Mouse (Mus musculus) lung, embryonic 15.5 days (tissue): ENCODE measurements around the gene Jsrp1. TPM values are rescaled to one million over a fixed set of nuclear protein-coding genes. Genes with fewer than 3 reads are reported as not detected.
"Not testable (repeated sequence)": the region's sequence is repeated elsewhere in the genome, so short reads cannot be mapped to it uniquely, and the experiment has no call there.

Source experiments
- ATAC-seq: fragments of 200-750 bp; cut with Nextera tagmentation; 2 replicates; pipeline ENCODE4 v1.8.0; 2017; ENCODE audit warnings: moderate number of reproducible peaks, borderline replicate concordance; ENCODE audit not compliant: low FRiP score, low TSS enrichment; ENCODE audit errors: extremely low read depth
- H3K27ac ChIP-seq: fragments of 300-500 bp; sonication (generic); 2 replicates; pipeline ENCODE4 v1.5.1; 2015; ENCODE audit warnings: moderate library complexity, mild to moderate bottlenecking, inconsistent platforms
- H3K27me3 ChIP-seq: fragments of 300-500 bp; sonication (generic); 2 replicates; pipeline ENCODE4 v1.6.1; 2015; ENCODE audit warnings: inconsistent platforms
- H3K36me3 ChIP-seq: fragments of 300-500 bp; sonication (generic); 2 replicates; pipeline ENCODE4 v1.6.1; 2015; ENCODE audit warnings: inconsistent platforms
- H3K4me1 ChIP-seq: fragments of 300-500 bp; sonication (generic); 2 replicates; pipeline ENCODE4 v1.6.1; 2015; ENCODE audit warnings: inconsistent platforms
- H3K4me2 ChIP-seq: fragments of 300-500 bp; sonication (generic); 2 replicates; pipeline ENCODE4 v1.6.1; 2015; ENCODE audit warnings: inconsistent platforms, mild to moderate bottlenecking, moderate library complexity
- H3K4me3 ChIP-seq: fragments of 300-500 bp; sonication (generic); 2 replicates; pipeline ENCODE4 v1.5.1; 2015; ENCODE audit warnings: mild to moderate bottlenecking, inconsistent platforms
- H3K9ac ChIP-seq: fragments of 300-500 bp; sonication (generic); 2 replicates; pipeline ENCODE4 v1.6.1; 2015; ENCODE audit warnings: inconsistent platforms
- H3K9me3 ChIP-seq: fragments of 300-500 bp; sonication (generic); 2 replicates; pipeline ENCODE4 v1.6.1; 2016; ENCODE audit warnings: inconsistent platforms
- WGBS: fragments of 180-500 bp; shearing (Covaris S2); methylation state at CpG from one replicate; pipeline ENCODE4 v1.1.7; 2015; 5-methylcytosine and 5-hydroxymethylcytosine counted together
- polyA plus RNA-seq: library from polyadenylated mRNA; unstranded; fragments of >200 nt; fragmentation: Nextera tagmentation; extraction: Ambion mirVana; gene quantifications from 2 replicates; pipeline ENCODE4 v1.2.1, GENCODE M21; 2015

The Jsrp1 gene
- polyA plus RNA-seq, 1 experiment from 2014 or later, result 0.74 TPM

DNA sequence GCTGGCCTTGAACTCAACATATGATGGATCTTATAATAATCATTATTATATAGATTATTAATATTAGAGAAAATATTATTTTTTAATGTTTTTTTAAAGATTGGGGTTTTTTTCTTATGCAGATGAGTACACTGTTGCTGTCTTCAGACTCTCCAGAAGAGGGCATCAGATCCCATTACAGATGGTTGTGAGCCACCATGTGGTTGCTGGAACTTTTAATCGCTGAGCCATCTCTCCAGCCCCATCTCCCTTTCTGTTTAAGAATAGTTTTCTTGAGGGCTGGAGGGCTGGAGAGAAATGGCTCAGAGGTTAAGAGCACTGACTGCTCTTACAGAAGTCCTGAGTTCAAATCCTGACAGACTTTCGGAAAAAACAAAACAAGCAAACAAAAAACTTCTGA is 8.7 kb upstream of the Jsrp1 start:
- no peaks in the 10 kb centered on the region for H3K36me3 ChIP-seq
- no peaks in the 10 kb centered on the region for H3K27me3 ChIP-seq
- 37% methylated on average over 2 of the region's 2 CpGs for WGBS
- H3K4me2 ChIP-seq, result no peak overlapping the region
- no peak overlapping the region for H3K9ac ChIP-seq
- no peaks in the 10 kb centered on the region for H3K9me3 ChIP-seq
- H3K27ac ChIP-seq, result no peak overlapping the region
- H3K4me3 ChIP-seq, result no peak overlapping the region
- ATAC-seq, result no peak
- 0 out of 2 replicates have a peak, but pooled peaks cover 2% of the 10 kb centered on the region for H3K4me1 ChIP-seq

DNA sequence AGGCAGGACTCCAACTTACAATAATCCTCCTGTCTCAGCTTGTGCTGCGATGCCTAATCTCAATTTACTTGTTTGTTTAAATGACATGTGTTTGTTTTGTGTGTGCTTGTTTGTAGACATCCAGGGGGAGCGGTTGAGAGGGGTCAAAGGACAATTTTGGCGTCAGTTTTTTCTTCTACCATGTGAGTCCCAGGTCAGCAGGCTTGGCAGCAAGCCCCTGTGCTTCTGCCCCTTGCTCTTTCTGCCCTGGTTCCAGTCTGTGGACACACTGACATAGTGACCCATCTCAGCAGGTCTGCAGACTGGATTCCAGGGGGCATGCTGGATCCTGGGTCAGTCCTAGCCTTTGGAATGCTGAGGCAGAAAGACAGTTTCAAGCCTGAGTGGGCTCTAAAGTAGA is 6.1 kb upstream of the Jsrp1 start:
- Histone ChIP-seq H3K9ac (no peak overlapping the region), H3K4me2 (no peak overlapping the region), H3K27ac (no peak overlapping the region), H3K4me1 (no peaks in the 10 kb centered on the region), H3K27me3 (no peaks in the 10 kb centered on the region), H3K9me3 (no peaks in the 10 kb centered on the region), H3K4me3 (no peak overlapping the region), H3K36me3 (no peaks in the 10 kb centered on the region)
- no peak for ATAC-seq
- 19% methylated on average over 3 of the region's 3 CpGs for WGBS

DNA sequence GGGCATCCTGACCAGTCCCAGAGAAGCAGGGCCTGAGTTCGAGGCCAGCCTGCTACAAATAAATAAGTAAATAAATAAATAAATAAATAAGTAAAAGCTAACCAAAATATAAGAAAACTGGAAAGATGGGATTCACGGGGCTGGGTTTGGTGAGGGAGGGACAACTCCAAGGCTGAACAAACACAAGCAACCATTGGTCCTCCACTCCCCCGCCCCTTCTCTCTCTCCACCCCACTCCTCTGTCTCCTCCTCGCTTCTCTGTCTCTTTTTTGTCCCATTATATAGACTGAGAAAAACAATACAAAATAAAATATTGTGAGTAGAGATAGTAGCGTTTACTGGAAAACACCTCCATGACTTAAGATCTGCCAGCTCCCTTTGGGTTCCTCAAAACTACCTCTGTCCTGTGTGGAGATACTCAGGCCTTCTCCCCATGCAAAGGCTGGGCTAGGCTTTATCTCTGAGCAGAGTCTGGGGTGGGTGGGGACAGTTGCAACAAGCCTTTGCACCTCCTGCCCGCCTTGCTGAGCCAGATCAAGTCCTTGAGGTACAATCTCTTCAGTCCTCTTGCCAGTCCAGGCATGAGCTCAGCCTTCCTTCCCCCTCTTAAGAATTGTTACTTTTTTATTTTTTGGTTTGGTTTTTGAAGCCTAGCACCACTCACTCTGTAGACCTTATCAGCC is 5.4 kb upstream of the Jsrp1 start:
- H3K9me3 ChIP-seq, result no peaks in the 10 kb centered on the region
- WGBS, result 49% methylated on average over 6 of the region's 6 CpGs
- no peak overlapping the region for H3K4me2 ChIP-seq
- no peaks in the 10 kb centered on the region for H3K4me1 ChIP-seq
- no peak overlapping the region for H3K9ac ChIP-seq
- no peaks in the 10 kb centered on the region for H3K36me3 ChIP-seq
- no peaks in the 10 kb centered on the region for H3K27me3 ChIP-seq
- no peak overlapping the region for H3K4me3 ChIP-seq
- no peak overlapping the region for H3K27ac ChIP-seq
- no peak for ATAC-seq

DNA sequence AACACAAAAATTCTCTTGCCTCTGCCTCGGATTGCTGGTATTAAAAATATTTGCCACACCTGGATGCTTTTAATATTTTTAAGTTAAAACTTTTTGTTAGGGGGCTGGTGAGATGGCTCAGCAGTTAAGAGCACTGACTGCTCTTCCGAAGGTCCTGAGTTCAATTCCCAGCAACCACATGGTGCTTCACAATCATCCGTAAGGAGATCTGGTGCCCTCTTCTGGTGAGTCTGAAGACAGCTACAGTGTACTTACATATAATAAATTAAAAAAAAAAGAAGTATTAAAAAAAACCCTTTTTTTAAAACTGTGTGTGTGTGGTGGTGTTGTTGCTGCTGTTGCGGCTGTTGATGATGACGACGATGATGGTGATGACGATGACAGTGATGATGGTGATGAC is 4.7 kb upstream of the Jsrp1 start:
- H3K4me3 ChIP-seq, H3K27ac ChIP-seq, H3K4me2 ChIP-seq, H3K9ac ChIP-seq, H3K9me3 ChIP-seq, H3K36me3 ChIP-seq, H3K4me1 ChIP-seq, ATAC-seq, H3K27me3 ChIP-seq: not testable (repeated sequence)
- 84% methylated on average over 7 of the region's 7 CpGs for WGBS

DNA sequence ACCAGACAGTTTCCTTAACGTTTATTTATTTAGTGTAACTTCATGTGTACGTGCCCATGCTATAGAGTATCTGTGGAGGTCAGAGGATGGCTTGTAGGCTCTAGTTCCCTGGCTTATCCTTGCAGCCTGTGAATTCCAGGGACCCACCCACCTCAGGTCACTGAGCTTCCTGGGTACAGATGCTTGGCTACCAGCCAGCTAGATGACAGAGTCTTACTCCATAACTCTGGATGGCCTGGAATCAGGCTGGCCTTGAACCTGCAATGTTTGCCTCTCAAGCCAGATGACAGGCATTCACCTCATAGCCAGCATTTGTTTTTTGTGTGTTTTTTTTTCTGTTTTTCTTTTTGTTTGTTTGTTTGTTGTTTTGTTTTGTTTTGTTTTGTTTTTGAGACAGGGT is 3.9 kb upstream of the Jsrp1 start:
- Histone ChIP-seq H3K36me3 (no peaks in the 10 kb centered on the region), H3K27me3 (0 out of 2 replicates have a peak, but pooled peaks cover 2% of the 10 kb centered on the region), H3K9ac (no peak overlapping the region), H3K4me3 (no peak overlapping the region), H3K27ac (no peak overlapping the region), H3K4me1 (no peaks in the 10 kb centered on the region), H3K9me3 (no peaks in the 10 kb centered on the region), H3K4me2 (no peak overlapping the region)
- ATAC-seq, result no peak
- WGBS, result 42% methylated on average over 2 of the region's 2 CpGs

DNA sequence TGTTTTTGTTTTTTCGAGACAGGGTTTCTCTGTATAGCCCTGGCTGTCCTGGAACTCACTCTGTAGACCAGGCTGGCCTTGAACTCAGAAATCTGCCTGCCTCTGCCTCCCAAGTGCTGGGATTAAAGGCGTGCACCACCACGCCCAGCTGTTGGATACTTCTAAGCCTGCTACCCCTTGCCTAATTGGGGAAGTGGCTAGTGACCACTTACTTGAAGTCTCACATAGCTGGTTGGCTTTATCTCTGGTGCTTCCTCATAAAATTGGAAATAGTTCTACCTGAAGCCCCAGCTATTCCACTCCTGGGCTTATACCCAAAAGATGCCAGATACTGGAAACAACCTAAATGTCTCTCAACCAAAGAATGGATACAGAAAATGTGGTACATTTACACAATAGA is 3.0 kb upstream of the Jsrp1 start:
- H3K9me3 ChIP-seq, H3K27ac ChIP-seq, ATAC-seq, H3K9ac ChIP-seq, H3K36me3 ChIP-seq, H3K27me3 ChIP-seq, H3K4me2 ChIP-seq, H3K4me1 ChIP-seq, H3K4me3 ChIP-seq: not testable (repeated sequence)
- 76% methylated on average over 3 of the region's 3 CpGs for WGBS

DNA sequence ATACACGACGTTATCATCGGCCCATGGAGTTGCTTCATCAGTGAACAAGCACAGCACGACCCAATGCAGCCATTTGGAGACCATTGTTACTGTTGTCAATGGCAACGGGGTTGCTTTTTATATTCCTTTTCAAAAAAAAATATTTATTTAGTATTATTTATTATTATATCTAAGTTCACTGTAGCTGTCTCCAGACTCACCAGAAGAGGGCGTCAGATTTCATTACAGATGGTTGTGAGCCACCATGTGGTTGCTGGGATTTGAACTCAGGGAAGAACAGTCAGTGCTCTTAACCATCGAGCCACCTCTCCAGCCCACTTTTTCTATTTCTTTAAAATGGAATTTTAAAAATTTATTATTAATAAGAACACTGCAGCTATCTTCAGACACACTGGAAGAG is 1.5 kb upstream of the Jsrp1 start:
- H3K27me3 ChIP-seq, result peaks cover 9% of the 10 kb centered on the region
- H3K4me1 ChIP-seq, result peaks cover 4% of the 10 kb centered on the region; the same call in 1 of the 2 replicates
- no peak overlapping the region for H3K4me2 ChIP-seq
- H3K27ac ChIP-seq, result no peak overlapping the region
- no peak for ATAC-seq
- no peak overlapping the region for H3K4me3 ChIP-seq
- no peaks in the 10 kb centered on the region for H3K36me3 ChIP-seq
- H3K9me3 ChIP-seq, result no peaks in the 10 kb centered on the region
- H3K9ac ChIP-seq, result no peak overlapping the region
- WGBS, result 52% methylated on average over 7 of the region's 7 CpGs

DNA sequence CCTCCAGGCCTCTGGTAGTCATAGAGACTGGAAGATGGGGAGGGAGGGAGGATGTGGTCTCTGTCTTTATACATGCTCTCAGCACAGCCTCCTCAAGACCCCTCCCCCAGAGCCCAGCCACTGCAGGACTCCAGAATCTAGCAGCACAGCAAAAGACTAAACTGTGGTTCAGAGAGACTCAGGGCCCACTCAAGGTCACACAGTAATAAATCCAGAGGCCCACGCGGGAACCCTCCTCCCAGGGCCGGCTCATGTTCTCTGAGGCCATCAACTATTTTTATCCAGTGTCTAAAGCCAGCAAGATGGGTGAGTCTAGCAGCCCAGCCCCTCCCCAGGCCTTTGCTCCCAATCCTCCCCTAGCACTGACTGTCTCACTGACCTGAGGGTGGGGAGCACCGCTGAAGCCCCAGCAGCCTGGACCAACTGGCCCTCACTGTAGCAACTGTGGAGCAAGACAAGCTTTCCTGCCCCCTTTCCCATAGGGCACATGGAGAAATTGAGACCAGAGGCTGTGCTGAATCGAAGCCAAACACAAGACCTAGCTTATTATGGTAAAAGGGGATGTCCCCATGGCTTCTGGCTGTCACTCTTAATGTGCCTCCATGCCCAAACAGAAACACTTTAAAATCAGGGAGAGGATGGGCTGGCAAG is 782 bp downstream of the Jsrp1 start:
- Histone ChIP-seq H3K9me3 (no peaks in the 10 kb centered on the region), H3K4me1 (peaks cover 22% of the 10 kb centered on the region), H3K27me3 (peaks cover 26% of the 10 kb centered on the region), H3K36me3 (no peaks in the 10 kb centered on the region), H3K27ac (no peak overlapping the region), H3K9ac (no peak overlapping the region), H3K4me3 (no peak overlapping the region), H3K4me2 (no peak overlapping the region)
- 35% methylated on average over 5 of the region's 5 CpGs for WGBS
- ATAC-seq, result no peak

DNA sequence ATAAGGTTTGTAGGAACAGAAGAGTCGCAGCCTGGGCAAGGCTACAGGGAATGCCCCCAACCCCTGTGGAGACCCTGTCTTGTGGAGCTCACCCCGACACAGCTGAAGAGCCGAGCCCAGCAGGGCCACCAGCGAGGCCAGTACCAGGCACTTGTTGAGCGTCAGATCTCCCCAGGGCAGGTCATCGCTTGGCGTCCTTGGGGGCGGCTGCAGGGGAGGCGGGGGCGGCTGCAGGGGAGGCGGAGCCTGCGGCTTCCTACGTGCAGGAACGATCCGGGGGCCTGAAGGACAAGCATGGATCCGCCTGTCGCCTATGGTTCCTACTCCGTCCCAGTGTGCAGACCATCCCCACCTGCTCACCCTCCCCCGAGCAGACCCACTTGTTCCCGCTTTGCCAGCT is 3.2 kb downstream of the Jsrp1 start:
- Histone ChIP-seq H3K4me3 (no peak overlapping the region), H3K4me1 (peaks cover 36% of the 10 kb centered on the region), H3K9me3 (no peaks in the 10 kb centered on the region), H3K27ac (no peak overlapping the region), H3K4me2 (peak overlapping the region; percentile 23), H3K27me3 (peaks cover 36% of the 10 kb centered on the region), H3K36me3 (no peaks in the 10 kb centered on the region), H3K9ac (no peak overlapping the region)
- ATAC-seq, result no peak
- WGBS, result 6% methylated on average over 20 of the region's 20 CpGs

DNA sequence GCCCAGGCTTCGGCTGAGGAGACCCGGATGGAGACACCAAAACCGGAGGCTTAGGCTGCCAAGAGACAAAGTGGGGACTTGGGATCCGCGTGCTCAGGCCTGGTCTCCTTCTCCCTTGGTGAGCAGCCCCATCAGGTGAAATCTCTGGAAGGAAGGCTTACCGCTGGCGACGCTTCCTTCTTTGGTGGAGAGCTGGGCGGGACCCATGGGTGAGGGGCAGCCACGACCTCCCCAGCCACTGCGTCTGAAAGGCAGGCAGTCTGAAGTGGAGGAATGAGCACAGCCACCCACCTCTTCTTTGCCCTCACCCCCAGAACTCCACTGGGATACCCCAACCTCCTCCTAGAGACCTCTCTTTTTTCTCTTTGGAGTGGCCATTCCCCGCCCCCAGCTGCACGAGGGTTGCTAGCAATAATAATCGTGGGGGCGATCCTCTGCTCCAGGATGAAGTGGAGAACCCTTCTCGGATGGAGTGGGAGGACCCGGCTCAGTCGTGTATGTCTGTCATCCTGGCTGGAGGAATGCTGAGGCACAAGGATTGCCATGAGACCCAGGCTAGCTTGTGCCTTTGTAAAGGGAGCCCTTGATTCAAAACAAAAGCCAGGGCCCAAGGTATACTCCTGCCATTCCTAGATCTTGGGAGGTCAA is 4.2 kb downstream of the Jsrp1 start:
- Histone ChIP-seq H3K27ac (no peak overlapping the region), H3K36me3 (peaks cover 8% of the 10 kb centered on the region), H3K4me3 (peak overlapping the region; percentile 16), H3K27me3 (peaks cover 36% of the 10 kb centered on the region), H3K9me3 (no peaks in the 10 kb centered on the region), H3K4me1 (peaks cover 36% of the 10 kb centered on the region), H3K9ac (peak overlapping the region; percentile 33; the same call in 1 of the 2 replicates), H3K4me2 (peak overlapping the region; percentile 47)
- WGBS, result 7% methylated on average over 17 of the region's 18 CpGs
- no peak for ATAC-seq

DNA sequence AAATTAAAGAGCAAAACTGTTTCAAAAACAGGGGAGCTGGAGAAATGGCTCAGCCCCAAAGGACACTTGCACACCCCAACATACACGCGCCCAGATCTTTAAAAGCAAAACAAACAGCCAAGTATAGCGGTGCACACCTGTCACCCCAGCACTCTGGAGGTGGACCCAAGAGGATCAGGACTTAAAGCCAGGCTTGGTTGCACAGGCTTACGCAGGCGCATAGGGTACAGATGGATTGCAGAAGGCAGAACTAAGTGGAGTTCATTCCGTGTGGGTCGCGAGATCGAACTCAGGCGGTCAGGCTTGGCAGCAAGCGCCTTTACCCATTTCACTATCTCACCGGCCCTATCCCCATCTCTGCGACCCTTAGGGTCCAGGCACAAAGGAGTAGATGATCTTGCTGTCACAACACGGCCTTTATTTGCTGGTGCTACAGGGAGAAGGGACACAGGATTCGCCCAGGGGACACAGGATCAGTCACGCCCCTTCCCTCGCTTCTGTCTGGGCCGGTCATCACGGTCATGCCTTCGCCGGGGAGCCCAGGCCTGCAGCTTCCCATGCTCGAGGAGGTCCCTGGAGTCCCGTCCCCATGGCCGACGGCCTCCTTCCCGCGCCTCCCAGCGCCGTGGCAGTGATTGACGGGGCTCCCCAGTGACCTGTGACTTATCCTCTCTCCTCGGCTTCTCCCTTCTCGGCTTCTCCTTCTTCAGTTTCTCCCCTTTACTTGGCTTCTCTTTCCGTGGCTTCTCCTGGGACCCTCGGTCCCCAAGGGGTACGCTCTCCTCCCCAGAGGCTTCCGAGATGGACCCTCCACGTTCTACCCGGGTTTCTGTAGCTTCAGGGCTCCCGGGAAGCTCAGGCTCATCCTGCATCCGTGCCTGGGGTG is 5.0 kb downstream of the Jsrp1 start:
- peak overlapping the region; percentile 91 for H3K4me2 ChIP-seq
- peaks cover 36% of the 10 kb centered on the region for H3K27me3 ChIP-seq
- H3K27ac ChIP-seq, result no peak overlapping the region
- H3K4me3 ChIP-seq, result peak overlapping the region; percentile 16
- no peaks in the 10 kb centered on the region for H3K9me3 ChIP-seq
- no peak for ATAC-seq
- 16% methylated on average over 40 of the region's 40 CpGs for WGBS
- H3K36me3 ChIP-seq, result peaks cover 15% of the 10 kb centered on the region
- H3K9ac ChIP-seq, result peak overlapping the region; percentile 33; the same call in 1 of the 2 replicates
- peaks cover 36% of the 10 kb centered on the region for H3K4me1 ChIP-seq
